Mouse (Mus musculus) neural tube, embryonic 13.5 days (tissue): ENCODE measurements at regions not wholly inside any gene's neighbourhood (a gene's known extent, or its start where the extent isn't known, plus 50 kb on each side); places are given as distances from the start of the nearest gene placed in this dataset.

Source experiments
- ATAC-seq: fragments of 200-750 bp; cut with Nextera tagmentation; 2 replicates; pipeline ENCODE4 v1.8.0; 2017; ENCODE audit warnings: low read depth, mild to moderate bottlenecking, moderate TSS enrichment, moderate library complexity
- H3K27ac ChIP-seq: fragments of 300-500 bp; sonication (generic); replicated peaks from 2 replicates; pipeline ENCODE4 v1.5.1; 2015; ENCODE audit warnings: moderate library complexity, mild to moderate bottlenecking, inconsistent platforms
- H3K27me3 ChIP-seq: fragments of 300-500 bp; sonication (generic); 2 replicates; pipeline ENCODE4 v1.6.1; 2015; ENCODE audit warnings: mild to moderate bottlenecking, inconsistent platforms
- H3K36me3 ChIP-seq: fragments of 300-500 bp; sonication (generic); 2 replicates; pipeline ENCODE4 v1.6.1; 2015; ENCODE audit warnings: mild to moderate bottlenecking, inconsistent platforms
- H3K4me1 ChIP-seq: fragments of 300-500 bp; sonication (generic); replicated peaks from 2 replicates; pipeline ENCODE4 v1.6.1; 2015; ENCODE audit warnings: inconsistent platforms
- H3K4me2 ChIP-seq: fragments of 300-500 bp; sonication (generic); 2 replicates; pipeline ENCODE4 v1.6.1; 2015; ENCODE audit warnings: inconsistent platforms, mild to moderate bottlenecking, moderate library complexity
- H3K4me3 ChIP-seq: fragments of 300-500 bp; sonication (generic); 2 replicates; pipeline ENCODE4 v1.5.1; 2015; ENCODE audit warnings: mild to moderate bottlenecking, inconsistent platforms
- H3K9ac ChIP-seq: fragments of 300-500 bp; sonication (generic); 2 replicates; pipeline ENCODE4 v1.6.1; 2015; ENCODE audit warnings: moderate library complexity, mild to moderate bottlenecking, inconsistent platforms
- H3K9me3 ChIP-seq: fragments of 300-500 bp; sonication (generic); 2 replicates; pipeline ENCODE4 v1.6.1; 2016; ENCODE audit warnings: inconsistent platforms
- WGBS: fragments of 180-500 bp; shearing (Covaris S2); methylation state at CpG from one replicate; pipeline ENCODE4 v1.1.7; 2015; 5-methylcytosine and 5-hydroxymethylcytosine counted together

GRCm38 (mm10) chr4:84063755-84064154 lies 538.4 kb downstream of the Ccdc171 start:
- no peaks in the 10 kb centered on the region for H3K27me3 ChIP-seq
- no peak for ATAC-seq
- H3K4me1 ChIP-seq = peaks cover 19% of the 10 kb centered on the region
- H3K4me3 ChIP-seq = no peak overlapping the region
- H3K36me3 ChIP-seq = no peaks in the 10 kb centered on the region
- no peak overlapping the region for H3K4me2 ChIP-seq
- no peak overlapping the region for H3K27ac ChIP-seq
- WGBS = 89% methylated on average over 5 of the region's 5 CpGs
- no peaks in the 10 kb centered on the region for H3K9me3 ChIP-seq
- H3K9ac ChIP-seq = no peak overlapping the region

GRCm38 (mm10) chr4:84064614-84065456 lies 539.5 kb downstream of the Ccdc171 start:
- Histone ChIP-seq H3K36me3 (no peaks in the 10 kb centered on the region), H3K9ac (no peak overlapping the region), H3K27ac (no peak overlapping the region), H3K4me2 (no peak overlapping the region), H3K4me1 (peaks cover 30% of the 10 kb centered on the region), H3K27me3 (no peaks in the 10 kb centered on the region), H3K4me3 (no peak overlapping the region), H3K9me3 (no peaks in the 10 kb centered on the region)
- WGBS = 22% methylated on average over 15 of the region's 15 CpGs
- ATAC-seq = peak; percentile 79; the same call in 1 of the 2 replicates

- Histone ChIP-seq H3K9me3 (no peaks in the 10 kb centered on the region), H3K4me3 (no peak overlapping the region), H3K4me1 (peaks cover 37% of the 10 kb centered on the region), H3K4me2 (no peak overlapping the region), H3K9ac (no peak overlapping the region), H3K27me3 (no peaks in the 10 kb centered on the region), H3K27ac (no peak overlapping the region), H3K36me3 (no peaks in the 10 kb centered on the region)
- WGBS = 67% methylated on average over 12 of the region's 12 CpGs
- no peak for ATAC-seq
These were observed 540.2 kb downstream of the Ccdc171 start for GRCm38 (mm10) chr4:84065457-84066124.

DNA sequence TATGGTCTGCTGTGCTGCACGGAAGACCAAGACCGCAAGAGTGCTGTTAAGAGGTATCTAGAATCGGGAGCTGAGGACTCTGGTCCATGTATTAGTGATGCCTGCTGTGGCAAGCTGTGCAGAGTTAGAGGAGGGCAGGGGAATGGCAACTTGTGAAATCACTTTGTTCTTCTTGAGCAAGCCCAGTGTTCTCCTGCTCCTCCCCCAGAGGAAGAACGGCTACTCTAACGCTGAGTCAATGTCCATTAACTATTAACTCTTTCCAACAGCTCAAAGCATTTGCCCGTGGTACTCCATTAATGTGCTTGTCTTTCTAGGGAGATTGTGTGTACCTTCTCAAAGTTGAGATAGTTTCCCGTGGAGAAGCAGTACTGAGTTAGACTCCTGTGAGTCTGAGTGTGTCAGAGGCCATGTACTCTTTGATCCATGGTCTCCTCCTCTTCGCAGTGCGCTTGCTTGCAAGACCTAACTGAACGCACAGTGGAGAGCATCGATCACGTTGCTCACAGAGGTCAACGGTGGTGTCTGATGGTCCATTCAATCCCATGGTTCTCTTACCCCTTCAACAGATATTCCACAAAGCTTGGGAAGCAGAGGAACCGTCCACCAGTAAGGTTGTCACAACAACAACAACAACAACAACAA lies 542.7 kb downstream of the Ccdc171 start:
- no peak overlapping the region for H3K4me3 ChIP-seq
- WGBS = 79% methylated on average over 14 of the region's 14 CpGs
- H3K27me3 ChIP-seq = no peaks in the 10 kb centered on the region
- H3K9ac ChIP-seq = no peak overlapping the region
- H3K9me3 ChIP-seq = no peaks in the 10 kb centered on the region
- peaks cover 48% of the 10 kb centered on the region for H3K4me1 ChIP-seq
- no peak overlapping the region for H3K27ac ChIP-seq
- no peak overlapping the region for H3K4me2 ChIP-seq
- ATAC-seq = no peak
- no peaks in the 10 kb centered on the region for H3K36me3 ChIP-seq

GRCm38 (mm10) chr4:84068947-84069663 lies 543.8 kb downstream of the Ccdc171 start:
- 18% methylated on average over 11 of the region's 11 CpGs for WGBS

DNA sequence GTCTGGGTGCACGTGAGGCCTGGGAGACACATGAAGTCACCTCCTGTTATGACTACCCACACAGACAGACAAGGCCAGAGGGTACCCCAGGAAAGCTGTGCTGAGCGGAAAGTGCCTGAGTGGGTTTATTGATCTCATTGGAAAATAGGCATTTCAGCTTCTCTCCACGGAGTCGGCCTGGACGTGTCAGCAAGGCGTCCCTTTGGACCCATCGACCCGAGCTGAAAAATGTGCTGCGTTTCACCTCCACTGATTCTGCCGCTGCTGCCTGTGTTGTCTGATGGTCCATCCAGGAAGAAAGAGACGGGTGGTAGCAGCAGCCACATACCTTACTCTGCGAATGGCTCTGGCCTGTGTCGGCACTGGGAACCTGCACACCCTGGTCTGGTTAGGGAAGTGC lies 544.3 kb downstream of the Ccdc171 start:
- Histone ChIP-seq H3K27ac (peak overlapping the region; percentile 56), H3K27me3 (no peaks in the 10 kb centered on the region), H3K9ac (no peak overlapping the region), H3K9me3 (no peaks in the 10 kb centered on the region), H3K4me2 (no peak overlapping the region), H3K36me3 (no peaks in the 10 kb centered on the region), H3K4me3 (no peak overlapping the region), H3K4me1 (peaks cover 42% of the 10 kb centered on the region)
- 64% methylated on average over 13 of the region's 13 CpGs for WGBS
- no peak for ATAC-seq

More at GRCm38 (mm10) chr4:84068947-84069663, 543.8 kb downstream of the Ccdc171 start:
- H3K9ac ChIP-seq = no peak overlapping the region
- no peaks in the 10 kb centered on the region for H3K9me3 ChIP-seq
- no peaks in the 10 kb centered on the region for H3K36me3 ChIP-seq
- no peak overlapping the region for H3K4me2 ChIP-seq
- ATAC-seq = no peak
- no peaks in the 10 kb centered on the region for H3K27me3 ChIP-seq
- H3K4me1 ChIP-seq = peaks cover 47% of the 10 kb centered on the region
- H3K27ac ChIP-seq = peak overlapping the region; percentile 56; the same call in 1 of the 2 replicates
- no peak overlapping the region for H3K4me3 ChIP-seq

DNA sequence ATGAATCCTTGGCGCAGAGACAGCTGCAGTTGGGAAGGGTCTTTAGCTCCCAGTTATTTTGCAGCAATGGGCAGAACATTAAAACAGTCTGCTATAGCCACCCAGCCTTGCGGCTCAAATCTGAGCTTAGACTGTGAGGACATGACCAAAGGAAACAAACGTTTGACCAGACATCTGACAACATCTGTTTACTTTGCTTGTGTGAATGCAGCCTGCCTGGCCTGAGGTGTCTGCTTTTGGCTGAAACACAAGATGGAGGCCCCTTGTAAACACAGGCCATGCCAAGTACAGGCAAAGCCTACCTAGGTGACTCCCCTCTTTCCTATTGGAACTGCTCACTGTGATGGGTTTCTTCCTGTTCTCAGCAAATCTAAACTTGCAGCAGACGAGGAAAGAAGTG lies 544.7 kb downstream of the Ccdc171 start:
- H3K9me3 ChIP-seq = no peaks in the 10 kb centered on the region

GRCm38 (mm10) chr4:84072096-84072495 lies 546.8 kb downstream of the Ccdc171 start:
- Histone ChIP-seq H3K27ac (no peak overlapping the region), H3K4me2 (no peak overlapping the region), H3K4me1 (peaks cover 30% of the 10 kb centered on the region), H3K36me3 (no peaks in the 10 kb centered on the region), H3K27me3 (no peaks in the 10 kb centered on the region), H3K4me3 (no peak overlapping the region), H3K9ac (no peak overlapping the region), H3K9me3 (no peaks in the 10 kb centered on the region)
- ATAC-seq = no peak
- 84% methylated on average over 5 of the region's 5 CpGs for whole genome bisulfite sequencing

More for the DNA sequence above, 544.7 kb downstream of the Ccdc171 start:
- Histone ChIP-seq H3K4me1 (peaks cover 40% of the 10 kb centered on the region), H3K27me3 (no peaks in the 10 kb centered on the region), H3K27ac (peak overlapping the region; percentile 56), H3K36me3 (no peaks in the 10 kb centered on the region), H3K9ac (no peak overlapping the region), H3K4me2 (no peak overlapping the region), H3K4me3 (no peak overlapping the region)
- 77% methylated on average over 4 of the region's 4 CpGs for WGBS
- ATAC-seq = no peak

DNA sequence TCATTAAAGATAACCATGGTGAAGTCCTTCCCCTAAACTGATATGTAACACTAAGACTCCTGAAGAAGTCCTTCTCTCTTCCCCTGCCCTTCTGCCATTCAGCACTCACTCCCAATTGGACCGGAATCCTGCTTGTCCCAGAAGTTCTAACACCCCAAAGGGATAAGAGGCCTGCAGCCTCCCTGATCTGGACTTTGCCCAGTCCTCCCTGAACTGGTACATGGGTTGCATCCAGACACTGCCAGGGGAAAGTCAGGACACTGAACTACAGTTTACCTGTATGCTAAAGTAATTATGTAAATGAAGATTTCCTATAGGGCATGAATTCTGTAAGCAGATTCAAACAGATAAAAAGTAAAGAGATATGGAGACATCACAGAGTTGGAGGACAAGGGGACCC lies 551.2 kb downstream of the Ccdc171 start:
- 92% methylated on average over 1 of the region's 1 CpGs for WGBS
- Histone ChIP-seq H3K36me3 (no peaks in the 10 kb centered on the region), H3K9me3 (no peaks in the 10 kb centered on the region), H3K27ac (no peak overlapping the region), H3K4me2 (no peak overlapping the region), H3K4me1 (0 out of 2 replicates have a peak, but pooled peaks cover under 1% of the 10 kb centered on the region), H3K27me3 (no peaks in the 10 kb centered on the region), H3K9ac (no peak overlapping the region), H3K4me3 (no peak overlapping the region)
- ATAC-seq = no peak

DNA sequence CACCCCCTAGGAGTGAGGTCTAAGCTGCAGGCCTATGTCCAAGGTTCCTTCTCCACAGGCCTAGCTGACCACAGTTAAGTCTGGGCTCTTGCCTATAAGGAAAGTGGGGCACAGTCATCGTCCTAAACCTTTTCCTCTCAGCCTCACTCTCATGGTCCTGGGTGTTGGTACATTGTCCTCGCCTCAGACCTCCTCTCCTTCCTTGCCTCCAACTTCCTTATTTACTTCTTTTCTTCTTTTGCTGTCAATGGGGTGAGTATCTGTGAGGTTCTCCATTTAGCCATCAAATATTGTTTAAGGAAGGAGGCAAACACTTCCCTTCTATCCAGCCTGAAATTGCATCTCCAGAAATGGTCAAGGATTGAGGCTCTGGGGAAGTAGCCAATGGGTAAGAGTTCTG lies 554.2 kb downstream of the Ccdc171 start:
- no peak overlapping the region for H3K4me3 ChIP-seq
- 91% methylated on average over 2 of the region's 2 CpGs for WGBS
- no peaks in the 10 kb centered on the region for H3K4me1 ChIP-seq
- no peak overlapping the region for H3K4me2 ChIP-seq
- H3K27me3 ChIP-seq = no peaks in the 10 kb centered on the region
- ATAC-seq = no peak
- H3K36me3 ChIP-seq = no peaks in the 10 kb centered on the region
- 0 out of 2 replicates have a peak overlapping the region, but pooled peaks have one; percentile 6 for H3K27ac ChIP-seq
- H3K9me3 ChIP-seq = no peaks in the 10 kb centered on the region
- H3K9ac ChIP-seq = no peak overlapping the region

DNA sequence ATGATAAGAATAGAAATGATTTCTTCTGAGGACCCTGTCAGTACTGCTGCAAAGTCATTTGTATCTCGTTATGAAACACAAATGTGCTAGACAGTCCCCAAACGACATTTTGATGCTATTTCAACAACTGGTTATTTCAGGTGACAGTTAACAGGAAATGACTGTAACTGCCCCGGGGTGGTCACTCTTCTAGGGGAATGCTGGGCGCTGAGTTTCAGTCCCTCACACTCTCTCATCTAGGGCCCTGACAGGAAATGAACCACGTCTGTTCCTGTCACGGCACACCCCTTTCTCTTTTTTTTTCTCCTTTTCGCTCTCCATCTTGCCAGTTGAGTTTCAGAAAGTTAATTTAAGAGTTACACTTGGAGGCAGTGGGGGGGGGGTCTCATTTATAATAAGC lies 556.2 kb downstream of the Ccdc171 start:
- Histone ChIP-seq H3K27me3 (no peaks in the 10 kb centered on the region), H3K9ac (no peak overlapping the region), H3K4me1 (no peaks in the 10 kb centered on the region), H3K4me2 (no peak overlapping the region), H3K9me3 (no peaks in the 10 kb centered on the region), H3K36me3 (no peaks in the 10 kb centered on the region), H3K27ac (no peak overlapping the region), H3K4me3 (no peak overlapping the region)
- WGBS = 72% methylated on average over 7 of the region's 7 CpGs
- no peak for ATAC-seq
